Mouse (Mus musculus) liver, embryonic 13.5 days (tissue): ENCODE results near the gene Foxn3. TPM values are rescaled to one million over a fixed set of nuclear protein-coding genes. Genes with fewer than 3 reads are reported as not detected.
"Not testable (repeated sequence)": the region's sequence is repeated elsewhere in the genome, so short reads cannot be mapped to it uniquely, and the experiment has no call there.

ENCODE experiments used
- ATAC-seq: fragments of 200-750 bp; cut with Nextera tagmentation; 2 replicates; pipeline ENCODE4 v1.8.0; 2017; ENCODE audit warnings: low read depth, mild to moderate bottlenecking, moderate number of reproducible peaks, moderate library complexity
- DNase-seq: peaks from one replicate; pipeline ENCODE4 v3.0.0; 2022
- H3K27ac ChIP-seq: fragments of 300-500 bp; sonication (generic); 2 replicates; pipeline ENCODE4 v1.5.1; 2015; ENCODE audit warnings: moderate library complexity, mild to moderate bottlenecking, inconsistent platforms
- H3K27me3 ChIP-seq: fragments of 300-500 bp; sonication (generic); 2 replicates; pipeline ENCODE4 v1.6.1; 2015; ENCODE audit warnings: mild to moderate bottlenecking, inconsistent platforms
- H3K36me3 ChIP-seq: fragments of 300-500 bp; sonication (generic); 2 replicates; pipeline ENCODE4 v1.6.1; 2015; ENCODE audit warnings: mild to moderate bottlenecking, inconsistent platforms
- H3K4me1 ChIP-seq: fragments of 300-500 bp; sonication (generic); replicated peaks from 2 replicates; pipeline ENCODE4 v1.6.1; 2015; ENCODE audit warnings: inconsistent platforms
- H3K4me2 ChIP-seq: fragments of 300-500 bp; sonication (generic); 2 replicates; pipeline ENCODE4 v1.6.1; 2015; ENCODE audit warnings: inconsistent platforms, mild to moderate bottlenecking, moderate library complexity
- H3K4me3 ChIP-seq: fragments of 300-500 bp; sonication (generic); replicated peaks from 2 replicates; pipeline ENCODE4 v1.5.1; 2015; ENCODE audit warnings: mild to moderate bottlenecking, inconsistent platforms
- H3K9ac ChIP-seq: fragments of 300-500 bp; sonication (generic); 2 replicates; pipeline ENCODE4 v1.6.1; 2015; ENCODE audit warnings: mild to moderate bottlenecking, inconsistent platforms
- H3K9me3 ChIP-seq: fragments of 300-500 bp; sonication (generic); replicated peaks from 2 replicates; pipeline ENCODE4 v1.6.1; 2016; ENCODE audit warnings: inconsistent platforms
- WGBS: fragments of 180-500 bp; shearing (Covaris S2); methylation state at CpG from one replicate; pipeline ENCODE4 v1.1.7; 2015; ENCODE audit not compliant: insufficient replicate concordance; 5-methylcytosine and 5-hydroxymethylcytosine counted together
- polyA plus RNA-seq: library from polyadenylated mRNA; unstranded; fragments of >200 nt; fragmentation: Nextera tagmentation; extraction: Ambion mirVana; gene quantifications from 2 replicates; pipeline ENCODE4 v1.2.1, GENCODE M21; 2015

Foxn3 gene
- polyA plus RNA-seq, 1 experiment from 2014 or later, result 18.1 TPM

GRCm38 (mm10) chr12:99213218-99213617, 350.2 kb downstream of the Foxn3 start:
- 0 out of 2 replicates have a peak, but pooled peaks cover 3% of the 10 kb centered on the region for H3K36me3 ChIP-seq
- H3K27me3 ChIP-seq, result no peaks in the 10 kb centered on the region
- H3K4me3 ChIP-seq, result no peak overlapping the region
- no peaks in the 10 kb centered on the region for H3K9me3 ChIP-seq
- no peak overlapping the region for H3K4me2 ChIP-seq
- 0 out of 2 replicates have a peak, but pooled peaks cover 7% of the 10 kb centered on the region for H3K4me1 ChIP-seq
- WGBS, result 59% methylated on average over 12 of the region's 12 CpGs
- DNase-seq, result no peak
- no peak overlapping the region for H3K9ac ChIP-seq
- no peak for ATAC-seq
- no peak overlapping the region for H3K27ac ChIP-seq

GRCm38 (mm10) chr12:99209801-99210200, 353.6 kb downstream of the Foxn3 start:
- 76% methylated on average over 8 of the region's 8 CpGs for WGBS
- no peak for DNase-seq
- no peak for ATAC-seq
- no peak overlapping the region for H3K4me2 ChIP-seq
- no peak overlapping the region for H3K9ac ChIP-seq
- H3K27me3 ChIP-seq, result no peaks in the 10 kb centered on the region
- no peaks in the 10 kb centered on the region for H3K4me1 ChIP-seq
- no peaks in the 10 kb centered on the region for H3K9me3 ChIP-seq
- no peak overlapping the region for H3K27ac ChIP-seq
- 0 out of 2 replicates have a peak, but pooled peaks cover 3% of the 10 kb centered on the region for H3K36me3 ChIP-seq
- H3K4me3 ChIP-seq, result no peak overlapping the region

GRCm38 (mm10) chr12:99208251-99208650, 355.1 kb downstream of the Foxn3 start:
- H3K9ac ChIP-seq, result no peak overlapping the region
- no peak overlapping the region for H3K4me2 ChIP-seq
- H3K27me3 ChIP-seq, result no peaks in the 10 kb centered on the region
- no peaks in the 10 kb centered on the region for H3K4me1 ChIP-seq
- no peak overlapping the region for H3K27ac ChIP-seq
- WGBS, result 83% methylated on average over 9 of the region's 9 CpGs
- H3K4me3 ChIP-seq, result no peak overlapping the region
- DNase-seq (no peak), ATAC-seq (no peak)
- H3K9me3 ChIP-seq, result no peaks in the 10 kb centered on the region
- H3K36me3 ChIP-seq, result 0 out of 2 replicates have a peak, but pooled peaks cover 3% of the 10 kb centered on the region

GRCm38 (mm10) chr12:99207014-99207612, 356.3 kb downstream of the Foxn3 start:
- H3K9ac ChIP-seq, result no peak overlapping the region
- 0 out of 2 replicates have a peak, but pooled peaks cover under 1% of the 10 kb centered on the region for H3K36me3 ChIP-seq
- H3K9me3 ChIP-seq, result no peaks in the 10 kb centered on the region
- H3K4me2 ChIP-seq, result no peak overlapping the region
- no peak for DNase-seq
- no peak overlapping the region for H3K4me3 ChIP-seq
- H3K27me3 ChIP-seq, result no peaks in the 10 kb centered on the region
- no peak for ATAC-seq
- H3K4me1 ChIP-seq, result no peaks in the 10 kb centered on the region
- 81% methylated on average over 15 of the region's 15 CpGs for WGBS
- no peak overlapping the region for H3K27ac ChIP-seq

- DNase-seq, result no peak
- H3K27ac ChIP-seq, result no peak overlapping the region
- H3K4me3 ChIP-seq, result no peak overlapping the region
- no peaks in the 10 kb centered on the region for H3K9me3 ChIP-seq
- H3K4me2 ChIP-seq, result no peak overlapping the region
- no peak overlapping the region for H3K9ac ChIP-seq
- no peak for ATAC-seq
- WGBS, result 62% methylated on average over 8 of the region's 8 CpGs
- no peaks in the 10 kb centered on the region for H3K36me3 ChIP-seq
- H3K27me3 ChIP-seq, result no peaks in the 10 kb centered on the region
- no peaks in the 10 kb centered on the region for H3K4me1 ChIP-seq
Observed at GRCm38 (mm10) chr12:99205734-99206133, 357.6 kb downstream of the Foxn3 start.

GRCm38 (mm10) chr12:99199124-99199483, 364.3 kb downstream of the Foxn3 start:
- ATAC-seq, result no peak
- Histone ChIP-seq H3K9ac (no peak overlapping the region), H3K4me3 (no peak overlapping the region), H3K4me1 (no peaks in the 10 kb centered on the region), H3K4me2 (no peak overlapping the region), H3K9me3 (no peaks in the 10 kb centered on the region), H3K27me3 (no peaks in the 10 kb centered on the region), H3K27ac (no peak overlapping the region), H3K36me3 (peaks cover 9% of the 10 kb centered on the region)
- WGBS, result 75% methylated on average over 5 of the region's 5 CpGs
- no peak for DNase-seq

DNA sequence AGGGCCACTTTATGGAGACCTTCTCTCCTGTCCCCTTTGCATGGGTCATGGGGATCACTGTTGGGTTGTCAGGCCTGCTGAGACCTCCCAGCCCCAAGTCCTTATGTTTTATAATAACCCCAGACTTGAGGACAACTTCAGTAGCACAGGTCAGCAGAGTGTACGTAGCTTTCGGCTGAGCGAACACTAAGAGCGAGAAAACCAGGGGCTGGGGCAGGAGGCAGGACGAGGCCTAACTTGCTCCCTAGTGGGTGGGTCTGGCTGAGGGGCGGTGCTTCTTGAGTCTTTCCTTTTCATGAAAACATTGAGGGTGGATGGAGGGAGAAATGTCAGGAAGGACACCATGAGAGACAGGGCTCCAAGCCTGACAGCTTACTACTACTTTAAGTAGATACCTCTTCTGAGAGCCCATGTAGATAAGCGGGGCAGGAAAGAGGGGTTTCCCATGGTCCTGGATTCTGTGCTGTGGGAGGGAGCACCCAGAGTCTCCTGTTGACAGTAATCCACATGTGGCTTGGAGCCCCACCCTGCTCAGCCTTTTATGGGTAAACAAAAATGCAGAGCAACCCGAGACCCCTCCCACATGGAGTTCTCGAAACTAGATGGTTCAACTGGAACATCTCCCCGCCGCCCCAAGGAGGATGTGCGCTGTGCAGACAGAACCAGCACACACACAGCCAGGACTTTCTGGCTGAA, 364.8 kb downstream of the Foxn3 start:
- Histone ChIP-seq H3K27me3 (no peaks in the 10 kb centered on the region), H3K36me3 (peaks cover 9% of the 10 kb centered on the region), H3K4me1 (no peaks in the 10 kb centered on the region), H3K9me3 (no peaks in the 10 kb centered on the region), H3K4me3 (no peak overlapping the region), H3K4me2 (no peak overlapping the region), H3K27ac (no peak overlapping the region), H3K9ac (no peak overlapping the region)
- DNase-seq (no peak), ATAC-seq (no peak)
- 86% methylated on average over 12 of the region's 12 CpGs for WGBS

DNA sequence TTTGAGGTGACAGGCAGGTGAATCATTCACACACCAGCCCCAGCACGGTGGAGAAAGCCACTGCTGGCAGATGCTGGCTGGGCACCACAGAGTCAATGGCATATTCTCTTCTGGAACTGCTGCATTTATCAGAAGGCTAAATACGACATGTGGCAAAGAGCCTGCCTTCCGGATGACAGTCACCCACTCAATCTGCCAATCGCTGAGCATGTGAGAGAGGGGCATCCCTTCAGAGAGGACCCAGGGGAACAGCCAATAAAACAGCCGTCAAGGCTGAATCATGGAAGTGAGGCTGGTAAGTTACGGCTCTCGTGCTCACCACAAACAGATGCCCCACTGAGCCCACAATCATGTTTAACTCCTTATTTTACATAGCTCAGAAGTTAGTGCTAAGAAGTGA, 366.4 kb downstream of the Foxn3 start:
- no peak overlapping the region for H3K4me2 ChIP-seq
- no peaks in the 10 kb centered on the region for H3K9me3 ChIP-seq
- H3K9ac ChIP-seq, result no peak overlapping the region
- H3K4me1 ChIP-seq, result no peaks in the 10 kb centered on the region
- H3K36me3 ChIP-seq, result peaks cover 9% of the 10 kb centered on the region
- no peak for ATAC-seq
- WGBS, result 84% methylated on average over 7 of the region's 7 CpGs
- H3K27me3 ChIP-seq, result no peaks in the 10 kb centered on the region
- no peak for DNase-seq
- H3K27ac ChIP-seq, result no peak overlapping the region
- H3K4me3 ChIP-seq, result no peak overlapping the region

DNA sequence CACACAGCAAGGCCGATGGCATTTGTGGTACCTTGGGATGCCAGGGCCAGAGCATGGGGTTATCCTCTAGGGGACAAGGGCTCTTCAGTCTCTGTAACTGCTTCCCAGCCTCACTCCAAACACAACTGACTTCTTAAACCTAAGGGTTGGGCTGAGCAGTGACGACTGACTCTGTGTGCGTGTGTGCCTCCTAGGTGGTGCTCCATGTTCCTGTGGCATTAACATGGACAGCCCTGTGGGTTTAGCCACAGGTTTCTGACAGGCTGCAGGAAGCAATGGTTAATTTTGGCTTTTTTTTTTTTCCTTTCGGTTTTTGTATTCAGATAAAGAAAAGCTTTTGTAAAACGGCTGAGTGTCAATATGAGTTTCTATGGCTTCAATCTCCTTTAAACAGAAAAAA, 367.7 kb downstream of the Foxn3 start:
- no peak for DNase-seq
- Histone ChIP-seq H3K27ac (no peak overlapping the region), H3K9ac (no peak overlapping the region), H3K36me3 (peaks cover 9% of the 10 kb centered on the region), H3K4me2 (no peak overlapping the region), H3K4me1 (no peaks in the 10 kb centered on the region), H3K27me3 (no peaks in the 10 kb centered on the region), H3K9me3 (no peaks in the 10 kb centered on the region), H3K4me3 (no peak overlapping the region)
- 74% methylated on average over 5 of the region's 5 CpGs for WGBS
- no peak for ATAC-seq

DNA sequence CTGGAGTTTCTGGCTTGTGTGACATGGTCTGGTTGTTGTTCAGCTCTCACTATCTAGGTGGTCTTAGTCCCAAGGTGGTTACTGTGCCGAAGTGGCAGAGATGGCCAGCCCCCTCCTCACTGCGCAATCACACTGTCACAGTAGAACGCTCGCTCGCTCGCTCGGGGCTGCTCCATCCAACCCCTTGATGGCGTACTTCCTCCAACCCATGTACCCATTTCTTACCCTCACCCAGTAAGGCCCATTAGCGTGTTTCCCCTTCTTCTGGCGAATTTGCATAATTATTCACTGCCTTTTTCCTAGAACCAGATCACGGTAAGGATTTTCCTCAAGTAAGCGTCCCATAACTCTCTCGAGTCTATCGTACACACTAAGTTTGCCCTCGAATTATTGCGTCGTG, 369.3 kb downstream of the Foxn3 start:
- not testable (repeated sequence) for H3K27ac ChIP-seq, H3K4me1 ChIP-seq, DNase-seq, H3K4me2 ChIP-seq, H3K36me3 ChIP-seq, H3K9ac ChIP-seq, H3K27me3 ChIP-seq, ATAC-seq, H3K9me3 ChIP-seq, H3K4me3 ChIP-seq
- 80% methylated on average over 17 of the region's 17 CpGs for WGBS

- H3K9ac ChIP-seq, result no peak overlapping the region
- no peak overlapping the region for H3K4me3 ChIP-seq
- H3K36me3 ChIP-seq, result no peaks in the 10 kb centered on the region
- no peak overlapping the region for H3K27ac ChIP-seq
- H3K4me2 ChIP-seq, result no peak overlapping the region
- no peaks in the 10 kb centered on the region for H3K4me1 ChIP-seq
- no peaks in the 10 kb centered on the region for H3K9me3 ChIP-seq
- no peaks in the 10 kb centered on the region for H3K27me3 ChIP-seq
- 78% methylated on average over 4 of the region's 4 CpGs for WGBS
- ATAC-seq (no peak), DNase-seq (no peak)
Observed at GRCm38 (mm10) chr12:99187671-99188070, 375.7 kb downstream of the Foxn3 start.

DNA sequence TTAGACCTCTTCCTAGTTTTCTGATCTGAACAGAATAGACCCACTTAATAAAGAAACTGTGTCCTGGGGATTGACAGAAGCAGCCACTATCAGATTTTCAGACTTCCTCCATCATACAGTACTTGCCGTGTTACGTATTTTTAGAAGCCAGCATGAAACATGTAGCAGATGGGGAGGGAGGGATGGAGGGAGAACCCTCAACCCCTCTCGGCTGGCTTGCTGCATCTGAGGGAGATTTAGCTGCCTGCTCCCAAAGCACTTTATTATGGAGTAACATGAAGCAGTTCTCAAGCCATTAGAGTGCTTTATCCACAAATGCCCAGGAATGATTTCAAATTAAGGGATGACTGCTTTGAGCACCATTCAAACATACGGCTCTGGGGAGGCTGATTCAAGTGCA, 377.1 kb downstream of the Foxn3 start:
- Histone ChIP-seq H3K9me3 (no peaks in the 10 kb centered on the region), H3K27ac (no peak overlapping the region), H3K36me3 (no peaks in the 10 kb centered on the region), H3K4me1 (no peaks in the 10 kb centered on the region), H3K4me3 (no peak overlapping the region), H3K4me2 (no peak overlapping the region), H3K9ac (no peak overlapping the region), H3K27me3 (no peaks in the 10 kb centered on the region)
- ATAC-seq, result no peak
- no peak for DNase-seq
- 46% methylated on average over 4 of the region's 4 CpGs for WGBS
